Mouse (Mus musculus) intestine, embryonic 14.5 days (tissue): ENCODE results near the gene Vpreb2. TPM values are rescaled to one million over a fixed set of nuclear protein-coding genes. Genes with fewer than 3 reads are reported as not detected.

ENCODE experiments used
- ATAC-seq: fragments of 200-750 bp; cut with Nextera tagmentation; replicated peaks from 2 replicates; pipeline ENCODE4 v1.8.0; 2017; ENCODE audit warnings: low read depth, moderate number of reproducible peaks, moderate TSS enrichment, moderate library complexity; ENCODE audit not compliant: low FRiP score, low TSS enrichment
- DNase-seq: peaks from one replicate; pipeline ENCODE4 v3.0.0-alpha.2; 2018; ENCODE audit warnings: low spot score
- H3K27ac ChIP-seq: fragments of 300-500 bp; sonication (generic); 2 replicates; pipeline ENCODE4 v1.5.1; 2014; ENCODE audit warnings: low read depth, mild to moderate bottlenecking, control low read depth
- H3K27me3 ChIP-seq: fragments of 300-500 bp; sonication (generic); replicated peaks from 2 replicates; pipeline ENCODE4 v1.6.1; 2014; ENCODE audit warnings: low read length, control low read depth; ENCODE audit not compliant: control insufficient read depth, insufficient read depth
- H3K36me3 ChIP-seq: fragments of 300-500 bp; sonication (generic); 2 replicates; pipeline ENCODE4 v1.6.1; 2014; ENCODE audit warnings: low read length, control low read depth; ENCODE audit not compliant: control insufficient read depth, insufficient read depth
- H3K4me1 ChIP-seq: fragments of 300-500 bp; sonication (generic); replicated peaks from 2 replicates; pipeline ENCODE4 v1.6.1; 2014; ENCODE audit warnings: low read length, control low read depth, mixed read lengths; ENCODE audit not compliant: control insufficient read depth, insufficient read depth
- H3K4me2 ChIP-seq: fragments of 300-500 bp; sonication (generic); 2 replicates; pipeline ENCODE4 v1.6.1; 2014; ENCODE audit warnings: low read length
- H3K4me3 ChIP-seq: fragments of 300-500 bp; sonication (generic); 2 replicates; pipeline ENCODE4 v1.5.1; 2014; ENCODE audit warnings: low read depth, low read length, control low read depth, mixed read lengths
- H3K9ac ChIP-seq: fragments of 300-500 bp; sonication (generic); 2 replicates; pipeline ENCODE4 v1.6.1; 2014; ENCODE audit warnings: mild to moderate bottlenecking, low read length
- H3K9me3 ChIP-seq: fragments of 300-500 bp; sonication (generic); 2 replicates; pipeline ENCODE4 v1.6.1; 2016; ENCODE audit warnings: low read length, control low read depth; ENCODE audit not compliant: control insufficient read depth
- WGBS: fragments of 180-500 bp; shearing (Covaris S2); extraction: QIAGEN DNeasy Blood & Tissue Kit; methylation state at CpG from one replicate; pipeline ENCODE4 v1.1.7; 2014; 5-methylcytosine and 5-hydroxymethylcytosine counted together
- polyA plus RNA-seq: library from polyadenylated mRNA; unstranded; fragments of >200 nt; fragmentation: Nextera tagmentation; extraction: Ambion mirVana; gene quantifications from 2 replicates; pipeline ENCODE4 v1.2.1, GENCODE M21; 2014

Gene Vpreb2
- not detected in 2 replicates for polyA plus RNA-seq

DNA sequence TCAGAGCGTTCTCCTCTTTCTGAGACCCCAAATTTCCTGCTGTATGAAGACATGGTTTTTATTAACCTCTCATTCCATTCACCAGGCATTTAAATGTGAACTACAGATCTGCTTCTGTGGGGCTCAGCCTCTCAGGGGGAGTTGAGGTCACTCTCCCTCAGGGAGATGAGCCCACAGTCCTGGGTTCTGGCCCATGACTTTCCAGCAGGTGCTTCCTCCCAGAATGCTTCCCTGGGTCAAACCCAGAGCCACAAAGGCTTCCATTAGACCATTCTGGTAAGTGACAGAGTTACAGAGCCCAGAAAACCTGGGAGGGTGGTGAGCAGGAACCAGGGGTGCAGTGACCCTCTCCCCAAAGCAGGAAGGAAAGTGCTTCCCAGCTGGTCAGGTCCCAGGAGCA is at the start of gene Vpreb2:
Vpreb2 (plus strand) TSS at position 301 of the 400 bp plus-strand sequence.
- no peaks in the 10 kb centered on the region for H3K36me3 ChIP-seq
- H3K9me3 ChIP-seq = no peaks in the 10 kb centered on the region
- H3K4me3 ChIP-seq = no peak within 1 kb of the TSS
- no peak within 1 kb of the TSS for H3K4me2 ChIP-seq
- H3K27ac ChIP-seq = no peak within 1 kb of the TSS
- H3K27me3 ChIP-seq = no peaks in the 10 kb centered on the region
- 62% methylated on average over 1 of the region's 1 CpGs for WGBS
- ATAC-seq (no peak), DNase-seq (no peak)
- no peak within 1 kb of the TSS for H3K9ac ChIP-seq
- no peaks in the 10 kb centered on the region for H3K4me1 ChIP-seq

DNA sequence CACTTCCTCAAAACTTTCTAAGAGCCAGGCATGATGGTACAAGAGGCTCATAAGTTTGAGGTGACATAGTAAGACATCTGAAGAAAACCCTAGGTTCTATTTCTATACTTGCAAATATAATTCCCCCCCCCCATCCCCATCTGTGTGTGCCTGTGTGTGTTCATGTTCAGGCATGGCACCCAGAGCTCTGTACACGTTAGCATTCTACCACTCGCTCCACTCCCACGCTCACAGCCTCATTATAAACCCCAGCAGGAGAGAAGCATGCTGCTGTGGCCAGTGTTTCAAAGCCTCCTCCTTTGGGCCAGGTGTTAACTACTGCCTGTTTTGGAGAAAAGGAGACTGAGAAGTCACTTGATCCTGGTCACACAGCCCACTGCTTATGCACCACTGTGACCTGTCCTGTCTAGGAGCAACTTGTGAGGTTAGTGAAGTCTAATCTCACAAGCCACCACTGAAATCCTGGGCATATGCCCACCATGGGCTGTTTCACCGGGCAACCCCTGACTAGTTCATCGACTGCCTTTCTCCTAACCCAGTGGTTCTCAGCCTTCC is 48.2 kb upstream of the Vpreb2 start:
- Histone ChIP-seq H3K4me1 (peaks cover 1% of the 10 kb centered on the region; the same call in 1 of the 2 replicates), H3K27ac (no peak overlapping the region), H3K4me2 (no peak overlapping the region), H3K4me3 (no peak overlapping the region), H3K9me3 (no peaks in the 10 kb centered on the region), H3K9ac (no peak overlapping the region), H3K36me3 (no peaks in the 10 kb centered on the region), H3K27me3 (no peaks in the 10 kb centered on the region)
- 75% methylated on average over 5 of the region's 5 CpGs for WGBS
- ATAC-seq = no peak
- DNase-seq = no peak

DNA sequence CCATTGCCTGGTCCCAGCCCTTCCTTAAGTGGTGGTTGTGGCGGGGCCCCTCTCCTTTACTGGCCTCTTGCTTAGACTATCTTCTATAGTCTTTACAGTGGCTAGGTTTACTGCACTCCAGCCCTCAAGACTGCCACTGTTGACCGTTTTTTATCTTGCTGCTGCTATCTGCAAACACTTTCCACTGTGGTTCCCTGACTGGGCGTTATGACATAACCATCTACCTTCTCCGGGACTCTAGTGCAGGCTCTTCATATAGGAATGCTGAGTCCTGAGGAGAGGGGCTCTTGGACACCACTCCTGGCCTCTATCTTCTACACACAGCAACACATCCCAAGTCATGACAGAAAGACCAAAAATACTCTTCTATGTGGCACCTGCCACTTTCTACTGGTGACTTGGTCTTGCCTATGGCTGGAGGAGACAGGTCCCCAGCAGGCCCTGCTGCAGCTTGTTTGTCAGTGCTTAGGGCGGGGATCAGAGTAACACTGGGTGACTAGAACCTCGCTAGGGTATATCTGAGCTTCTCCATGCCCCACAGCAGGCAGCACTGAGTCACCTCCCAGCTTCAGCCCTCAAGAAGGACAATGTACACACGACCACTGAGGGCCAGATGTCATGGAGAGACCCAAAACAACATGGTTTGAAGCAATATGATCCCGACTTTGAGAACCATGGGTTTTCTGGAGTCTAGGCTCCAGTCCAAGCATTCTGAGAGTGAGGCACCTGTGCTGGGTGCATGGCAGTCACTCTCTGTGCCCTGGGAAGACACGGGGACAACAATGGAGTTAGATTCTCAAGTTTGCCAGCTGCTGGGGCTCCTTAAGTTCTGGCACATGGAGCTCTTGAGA is 46.4 kb upstream of the Vpreb2 start:
- WGBS = 69% methylated on average over 9 of the region's 9 CpGs
- H3K4me1 ChIP-seq = peaks cover under 1% of the 10 kb centered on the region; the same call in 1 of the 2 replicates
- H3K4me3 ChIP-seq = no peak overlapping the region
- DNase-seq (no peak), ATAC-seq (no peak)
- no peaks in the 10 kb centered on the region for H3K9me3 ChIP-seq
- H3K9ac ChIP-seq = no peak overlapping the region
- H3K36me3 ChIP-seq = no peaks in the 10 kb centered on the region
- H3K27me3 ChIP-seq = no peaks in the 10 kb centered on the region
- no peak overlapping the region for H3K27ac ChIP-seq
- H3K4me2 ChIP-seq = no peak overlapping the region

DNA sequence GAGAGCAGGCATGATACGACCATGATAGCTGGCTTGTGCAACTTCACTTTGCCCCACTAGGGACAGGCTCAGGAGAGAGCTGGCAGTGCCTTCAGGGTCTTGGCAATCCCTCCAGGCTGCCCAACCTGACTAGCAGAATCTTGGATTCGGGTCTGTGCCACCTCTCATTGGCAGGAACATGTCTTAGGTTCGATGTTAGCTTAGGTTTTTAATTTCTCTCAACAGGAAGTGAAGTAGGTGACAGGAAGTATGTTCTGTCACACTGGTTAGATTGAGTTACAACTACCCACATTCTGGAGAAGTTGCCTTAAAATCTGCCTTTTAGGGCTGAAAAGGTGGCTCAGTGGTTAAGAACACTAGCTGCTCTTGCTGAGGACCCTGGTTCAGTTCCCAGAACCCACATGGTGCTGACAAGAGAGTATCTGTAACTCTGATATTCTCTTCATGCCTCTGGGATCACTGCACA is 45.8 kb upstream of the Vpreb2 start:
- H3K9me3 ChIP-seq = no peaks in the 10 kb centered on the region
- no peak overlapping the region for H3K9ac ChIP-seq

DNA sequence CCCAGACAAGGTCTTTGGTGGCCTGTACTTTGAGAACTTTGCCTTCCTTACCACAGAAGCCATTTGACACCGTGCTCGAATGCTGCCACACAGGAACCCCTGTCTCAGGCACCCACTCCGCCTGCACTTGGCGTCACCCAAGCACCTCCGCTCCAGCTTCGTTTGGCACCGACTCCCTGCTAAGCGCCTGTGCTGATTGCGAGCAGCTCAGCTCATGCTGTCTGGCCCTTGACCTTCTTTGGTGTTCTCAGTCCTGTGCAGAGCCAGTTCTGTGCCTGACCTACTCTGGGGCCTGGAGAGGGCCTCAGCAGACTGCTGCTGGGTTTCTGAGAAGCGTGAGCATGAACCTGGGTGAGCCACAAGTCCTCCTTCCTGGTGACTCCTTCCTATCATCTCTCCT is 43.5 kb upstream of the Vpreb2 start:
- no peak overlapping the region for H3K4me3 ChIP-seq
- no peak overlapping the region for H3K4me2 ChIP-seq
- 76% methylated on average over 10 of the region's 10 CpGs for WGBS
- H3K9ac ChIP-seq = no peak overlapping the region
- peaks cover 9% of the 10 kb centered on the region; the same call in 1 of the 2 replicates for H3K4me1 ChIP-seq
- H3K36me3 ChIP-seq = no peaks in the 10 kb centered on the region
- DNase-seq (no peak), ATAC-seq (no peak)
- H3K9me3 ChIP-seq = no peaks in the 10 kb centered on the region
- H3K27me3 ChIP-seq = no peaks in the 10 kb centered on the region
- no peak overlapping the region for H3K27ac ChIP-seq

More for the DNA sequence above, 45.8 kb upstream of the Vpreb2 start:
- Histone ChIP-seq H3K27me3 (no peaks in the 10 kb centered on the region), H3K4me2 (no peak overlapping the region), H3K27ac (no peak overlapping the region), H3K4me3 (no peak overlapping the region), H3K4me1 (peaks cover 8% of the 10 kb centered on the region; the same call in 1 of the 2 replicates), H3K36me3 (no peaks in the 10 kb centered on the region)
- DNase-seq (no peak), ATAC-seq (no peak)
- 62% methylated on average over 3 of the region's 3 CpGs for WGBS

DNA sequence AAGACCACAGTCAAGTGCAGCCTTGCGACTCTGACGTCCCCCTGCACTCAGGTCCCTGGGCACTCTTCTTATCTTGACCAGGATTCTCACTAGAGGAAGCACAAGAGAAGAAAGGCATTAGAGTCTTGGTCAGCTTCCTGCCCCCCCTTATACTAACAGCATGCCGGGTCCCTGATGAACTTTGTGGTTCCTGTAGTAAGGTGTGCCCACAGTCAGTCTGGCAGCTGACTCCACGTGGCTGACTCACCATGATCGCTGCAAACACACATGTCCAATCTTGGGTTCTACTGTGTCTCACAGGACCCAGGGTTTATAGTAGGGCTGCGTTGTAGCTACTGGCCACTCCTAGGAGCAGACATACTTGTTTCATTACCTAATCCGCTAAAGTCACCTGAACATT is 42.0 kb upstream of the Vpreb2 start:
- peak; percentile 60; the same call in 1 of the 2 replicates for ATAC-seq

DNA sequence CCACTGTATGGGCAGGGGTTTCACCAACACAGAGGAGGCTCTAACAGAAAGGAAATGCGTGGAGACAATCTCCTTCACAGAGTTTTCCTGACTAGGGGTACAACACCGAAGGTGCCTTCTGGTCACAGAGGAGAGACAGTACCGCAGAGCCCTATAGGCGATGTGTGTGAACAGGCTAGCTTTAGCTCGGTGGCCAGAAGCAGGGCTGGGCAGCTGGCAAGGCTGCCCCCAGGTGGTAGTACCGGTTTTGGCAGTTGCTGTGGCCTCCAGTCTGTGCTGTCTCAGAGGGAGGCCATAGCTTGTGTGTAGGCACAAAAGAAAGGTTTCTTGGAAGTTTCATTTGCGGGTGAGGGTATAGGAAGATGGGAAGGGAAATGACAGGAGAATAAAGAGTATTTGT is 41.4 kb upstream of the Vpreb2 start:
- no peak overlapping the region for H3K9ac ChIP-seq
- no peak overlapping the region for H3K4me3 ChIP-seq
- 0 out of 2 replicates have a peak overlapping the region, but pooled peaks have one; percentile 24 for H3K27ac ChIP-seq
- H3K9me3 ChIP-seq = no peaks in the 10 kb centered on the region
- 11% methylated on average over 7 of the region's 7 CpGs for WGBS
- H3K4me1 ChIP-seq = peaks cover 9% of the 10 kb centered on the region; the same call in 1 of the 2 replicates
- 0 out of 2 replicates have a peak overlapping the region, but pooled peaks have one; percentile 16 for H3K4me2 ChIP-seq
- DNase-seq = peak; percentile 77
- no peaks in the 10 kb centered on the region for H3K36me3 ChIP-seq
- H3K27me3 ChIP-seq = no peaks in the 10 kb centered on the region
- peak; percentile 85 for ATAC-seq

More for the DNA sequence above, 42.0 kb upstream of the Vpreb2 start:
- WGBS = 71% methylated on average over 7 of the region's 7 CpGs
- Histone ChIP-seq H3K36me3 (no peaks in the 10 kb centered on the region), H3K4me2 (no peak overlapping the region), H3K4me3 (no peak overlapping the region), H3K27ac (no peak overlapping the region), H3K9me3 (no peaks in the 10 kb centered on the region), H3K9ac (no peak overlapping the region), H3K4me1 (peaks cover 9% of the 10 kb centered on the region; the same call in 1 of the 2 replicates), H3K27me3 (no peaks in the 10 kb centered on the region)
- DNase-seq = no peak

DNA sequence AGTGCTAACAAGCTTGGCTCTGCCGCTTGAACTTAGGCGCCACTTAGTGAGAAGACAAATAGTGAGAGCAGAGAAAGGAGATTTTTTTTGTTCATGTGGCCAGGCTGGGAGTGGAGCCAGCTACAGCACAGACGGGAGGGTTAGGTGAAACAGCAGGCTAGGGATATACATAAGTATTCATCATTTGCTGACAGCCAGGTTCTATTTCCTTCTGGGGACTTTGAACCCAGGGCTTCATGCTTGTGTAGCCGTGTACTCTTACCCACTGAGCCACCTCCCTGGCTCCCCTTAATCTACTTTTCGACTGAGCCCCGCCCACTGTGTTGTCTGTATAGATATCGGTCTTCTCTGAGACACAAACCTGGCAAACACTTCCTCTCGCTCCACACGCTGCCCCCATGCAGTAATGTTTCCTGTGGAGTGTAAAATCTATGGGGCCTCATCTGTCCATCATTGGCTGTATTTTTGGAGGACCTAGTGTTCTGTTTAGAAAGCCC is 40.9 kb upstream of the Vpreb2 start:
- WGBS = 36% methylated on average over 9 of the region's 9 CpGs
- Histone ChIP-seq H3K27ac (0 out of 2 replicates have a peak overlapping the region, but pooled peaks have one; percentile 24), H3K4me3 (no peak overlapping the region), H3K9me3 (no peaks in the 10 kb centered on the region), H3K9ac (no peak overlapping the region), H3K4me2 (0 out of 2 replicates have a peak overlapping the region, but pooled peaks have one; percentile 16), H3K27me3 (no peaks in the 10 kb centered on the region), H3K4me1 (peaks cover 9% of the 10 kb centered on the region; the same call in 1 of the 2 replicates), H3K36me3 (no peaks in the 10 kb centered on the region)
- peak; percentile 47; the same call in 1 of the 2 replicates for ATAC-seq
- DNase-seq = peak; percentile 61
